Mouse (Mus musculus): ENCODE data around the gene Hic1.

DNA sequence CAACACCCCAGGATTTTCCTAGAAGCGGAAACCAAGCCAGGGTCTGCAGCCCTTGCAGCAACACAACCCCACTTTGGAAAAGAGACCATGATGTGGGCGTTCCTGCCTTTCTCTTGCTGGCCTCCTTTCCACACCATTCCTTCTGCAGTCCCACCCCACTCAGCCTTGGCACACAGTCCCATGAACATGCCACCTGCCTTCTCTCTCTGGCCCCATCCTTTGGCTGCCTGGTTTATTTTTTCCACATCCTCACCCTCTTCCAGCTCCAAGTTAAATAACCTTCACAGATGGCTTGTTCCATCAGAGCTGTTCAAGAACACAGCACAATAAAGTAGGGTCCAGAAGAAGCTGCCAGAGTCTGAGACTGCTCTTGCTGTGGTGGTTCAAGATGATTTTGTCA, 50.0 kb downstream of the Hic1 start:
- TF ChIP-seq POLR2A (IDR thresholded peaks at IDR 0.05; ENCODE audit: extremely low read depth, insufficient read depth, low read length) (no peak), CTCF (IDR thresholded peaks at IDR 0.05; ENCODE audit: extremely low read depth, insufficient read depth, low read length) (no peak)
